Mouse (Mus musculus): Measurements from ENCODE around the gene F2rl1.

DNA sequence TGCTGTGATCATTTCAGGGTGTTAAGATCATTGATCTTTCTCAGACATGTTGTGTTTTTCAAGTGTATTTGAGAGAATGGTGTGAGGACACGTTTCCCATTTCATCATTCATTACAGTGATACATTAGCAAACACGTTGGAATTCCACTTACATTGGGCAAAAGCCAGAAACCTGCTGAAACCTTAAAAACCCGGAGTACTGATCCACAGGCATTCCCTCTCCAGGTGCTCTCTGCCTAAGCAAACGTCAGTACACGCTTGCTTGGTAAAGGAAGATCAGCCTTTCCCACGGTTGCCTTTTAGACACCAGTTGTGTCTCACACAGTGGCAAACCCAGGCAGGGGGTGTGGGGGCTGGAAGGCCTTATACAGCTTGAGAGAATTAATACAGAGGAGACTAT, 21.2 kb upstream of the F2rl1 start:
- no peak for TF ChIP-seq CTCF (conservative IDR thresholded peaks at IDR 0.05; ENCODE audit: low read length)
- TF ChIP-seq NANOG (IDR thresholded peaks at IDR 0.05; ENCODE audit: borderline replicate concordance, low read length), result no peak

Data from E14TG2a.4 (cell line).